Mouse (Mus musculus): ENCODE data around the gene Gm42417. TPM values are rescaled to one million over a fixed set of nuclear protein-coding genes. Genes with fewer than 3 reads are reported as not detected.

Gene Gm42417
- total and polyA plus RNA-seq, 2 experiments = not detected

DNA sequence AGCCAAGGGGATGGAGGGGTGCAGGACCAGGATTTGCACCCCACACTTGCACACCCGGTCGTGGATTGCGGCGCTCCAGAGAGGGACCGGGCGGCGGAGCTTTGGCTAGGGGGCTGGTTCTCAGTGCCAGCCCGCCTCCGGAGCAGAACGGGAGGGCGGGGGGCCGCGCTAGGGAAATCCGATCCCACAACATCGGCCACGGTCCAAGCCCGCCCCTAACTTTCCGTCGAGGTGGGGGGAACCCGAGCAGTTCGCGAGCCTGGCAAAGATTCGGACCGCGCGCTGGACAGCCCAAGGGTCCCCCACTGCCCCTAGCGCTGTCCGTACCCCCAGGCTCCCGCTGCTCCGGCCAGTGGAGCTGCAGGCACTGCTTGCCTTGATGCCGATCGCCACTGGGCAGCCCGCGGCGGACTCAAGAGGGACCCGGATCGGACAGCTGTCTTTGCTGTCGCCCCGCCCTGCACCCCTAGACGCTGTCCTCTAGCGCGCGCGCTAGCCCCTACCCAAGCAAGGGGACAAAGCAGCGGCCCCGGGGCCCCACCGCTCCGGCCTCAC is 18.3 kb upstream of the Gm42417 start:
- DNase-seq (ENCODE audit: extremely low read depth, low read depth, low spot score) = no peak
- peaks cover 5% of the 10 kb centered on the region; the same call in 1 of the 2 replicates for H3K4me1 ChIP-seq (ENCODE audit: control insufficient read depth, insufficient read depth, low read length)
- H3K4me3 ChIP-seq (ENCODE audit: insufficient read depth, low read depth, low read length) = peak overlapping the region; percentile 74
- H3K9ac ChIP-seq (ENCODE audit: low read depth, low read length) = peak overlapping the region; percentile 99
- no peaks in the 10 kb centered on the region for H3K79me2 ChIP-seq (ENCODE audit: control insufficient read depth, insufficient read depth, low read length)
- peak overlapping the region; percentile 72 for H3K27ac ChIP-seq (replicated peaks; ENCODE audit: insufficient read depth, low read depth, low read length)
- TF ChIP-seq POLR2A (IDR thresholded peaks at IDR 0.05; ENCODE audit: extremely low read depth, insufficient read depth, low read length) (0 out of 2 replicates have a peak, but pooled peaks have one; percentile 18), CTCF (IDR thresholded peaks at IDR 0.05; ENCODE audit: low read depth, low read length) (no peak)
- H3K36me3 ChIP-seq (ENCODE audit: control insufficient read depth, insufficient read depth, low read length) = no peaks in the 10 kb centered on the region
- WGBS = 1% methylated on average over 48 of the region's 48 CpGs
- no peaks in the 10 kb centered on the region for H3K27me3 ChIP-seq (ENCODE audit: control insufficient read depth, insufficient read depth, low read length)

DNA sequence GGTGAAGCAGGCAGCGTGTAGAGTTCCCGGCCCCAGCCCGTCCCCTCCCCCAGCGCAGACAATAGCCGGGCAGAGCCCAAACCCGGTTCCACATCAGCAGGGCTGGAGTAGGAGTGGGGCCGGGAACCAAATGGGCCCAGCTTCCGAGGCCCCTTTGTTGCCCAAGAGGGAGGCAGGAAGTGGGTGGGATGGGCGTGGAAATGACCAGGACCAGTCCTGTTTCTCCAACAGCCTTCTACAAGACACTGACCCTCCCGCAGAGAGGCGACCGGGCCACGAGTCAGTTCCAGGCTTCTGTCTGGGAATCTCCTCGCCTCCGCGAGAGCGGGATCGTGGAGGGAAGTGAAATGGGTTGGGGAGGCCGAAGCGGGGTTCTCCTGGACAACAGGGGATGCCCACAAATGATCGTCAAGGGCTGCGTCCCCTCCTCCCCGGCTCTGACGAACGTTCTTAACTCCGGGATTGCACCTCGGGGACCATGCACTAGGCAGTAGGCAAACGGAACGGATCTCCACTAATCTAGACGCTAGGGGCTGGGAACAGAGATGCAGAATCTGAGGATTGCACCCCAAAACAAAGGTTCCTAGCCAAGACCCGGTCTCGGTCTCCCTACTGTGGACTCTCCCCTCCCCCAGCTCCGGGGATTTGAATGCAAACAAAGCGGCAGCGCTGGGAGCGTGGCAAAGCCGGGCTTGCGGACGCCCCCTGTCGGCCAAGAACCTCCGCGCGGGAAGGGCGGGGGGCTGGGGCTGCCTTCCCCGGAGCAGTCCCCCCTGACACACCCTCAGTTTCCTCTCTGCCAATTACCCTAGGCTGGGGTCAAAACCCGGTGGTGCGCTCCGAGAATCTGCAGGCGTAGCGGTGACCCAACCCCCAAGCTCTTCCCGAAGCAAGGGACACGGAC is 17.6 kb upstream of the Gm42417 start:
- H3K36me3 ChIP-seq (ENCODE audit: control insufficient read depth, insufficient read depth, low read length) = no peaks in the 10 kb centered on the region
- no peaks in the 10 kb centered on the region for H3K27me3 ChIP-seq (ENCODE audit: control insufficient read depth, insufficient read depth, low read length)
- H3K79me2 ChIP-seq (ENCODE audit: control insufficient read depth, insufficient read depth, low read length) = no peaks in the 10 kb centered on the region
- WGBS = 2% methylated on average over 52 of the region's 52 CpGs
- H3K4me3 ChIP-seq (ENCODE audit: insufficient read depth, low read depth, low read length) = peak overlapping the region; percentile 74
- H3K9ac ChIP-seq (ENCODE audit: low read depth, low read length) = peak overlapping the region; percentile 99
- H3K27ac ChIP-seq (replicated peaks; ENCODE audit: insufficient read depth, low read depth, low read length) = peak overlapping the region; percentile 74
- peak; percentile 77 for TF ChIP-seq CTCF (IDR thresholded peaks at IDR 0.05; ENCODE audit: low read depth, low read length)
- TF ChIP-seq POLR2A (IDR thresholded peaks at IDR 0.05; ENCODE audit: extremely low read depth, insufficient read depth, low read length) = peak; percentile 77; the same call in 1 of the 2 replicates
- DNase-seq (ENCODE audit: extremely low read depth, low read depth, low spot score) = peak; percentile 55
- H3K4me1 ChIP-seq (ENCODE audit: control insufficient read depth, insufficient read depth, low read length) = peaks cover 5% of the 10 kb centered on the region; the same call in 1 of the 2 replicates

DNA sequence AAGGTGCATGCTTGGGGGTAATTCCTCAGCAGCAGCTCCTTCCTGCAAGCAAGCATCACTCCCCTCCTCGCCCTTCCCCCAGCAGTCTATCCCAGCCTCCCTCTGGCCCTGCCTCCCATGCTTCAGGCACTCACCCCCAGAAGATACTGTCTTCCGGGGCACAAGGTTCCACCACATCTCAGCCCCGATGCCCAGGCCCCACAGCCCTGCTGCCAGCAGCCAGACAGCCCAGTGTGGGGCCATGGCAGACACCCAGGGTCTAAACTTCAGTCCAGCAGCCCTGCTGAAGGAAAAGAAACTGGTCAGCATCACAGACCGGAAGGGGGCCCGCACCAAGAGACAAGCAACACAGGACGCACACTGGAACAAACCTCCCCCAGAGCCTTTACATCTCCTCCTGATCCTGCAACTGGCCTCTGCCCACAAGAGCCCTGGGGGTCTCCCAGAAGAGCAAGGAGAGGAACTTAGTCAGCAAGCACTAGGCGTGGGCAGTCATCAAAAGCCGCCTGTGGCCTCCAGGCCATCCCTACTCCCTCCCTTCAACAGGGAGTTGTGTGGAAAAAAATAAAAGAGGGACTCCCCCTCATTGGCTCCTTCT is 16.7 kb upstream of the Gm42417 start:
- Histone ChIP-seq H3K9ac (ENCODE audit: low read depth, low read length) (peak overlapping the region; percentile 99), H3K79me2 (ENCODE audit: control insufficient read depth, insufficient read depth, low read length) (no peaks in the 10 kb centered on the region), H3K4me1 (ENCODE audit: control insufficient read depth, insufficient read depth, low read length) (peaks cover 5% of the 10 kb centered on the region; the same call in 1 of the 2 replicates), H3K4me3 (ENCODE audit: insufficient read depth, low read depth, low read length) (peak overlapping the region; percentile 74), H3K36me3 (ENCODE audit: control insufficient read depth, insufficient read depth, low read length) (0 out of 2 replicates have a peak, but pooled peaks cover 2% of the 10 kb centered on the region), H3K27ac (replicated peaks; ENCODE audit: insufficient read depth, low read depth, low read length) (peak overlapping the region; percentile 73), H3K27me3 (ENCODE audit: control insufficient read depth, insufficient read depth, low read length) (no peaks in the 10 kb centered on the region)
- TF ChIP-seq CTCF (IDR thresholded peaks at IDR 0.05; ENCODE audit: low read depth, low read length) = no peak
- TF ChIP-seq POLR2A (IDR thresholded peaks at IDR 0.05; ENCODE audit: extremely low read depth, insufficient read depth, low read length) = no peak
- 66% methylated on average over 8 of the region's 8 CpGs for WGBS
- DNase-seq (ENCODE audit: extremely low read depth, low read depth, low spot score) = no peak

DNA sequence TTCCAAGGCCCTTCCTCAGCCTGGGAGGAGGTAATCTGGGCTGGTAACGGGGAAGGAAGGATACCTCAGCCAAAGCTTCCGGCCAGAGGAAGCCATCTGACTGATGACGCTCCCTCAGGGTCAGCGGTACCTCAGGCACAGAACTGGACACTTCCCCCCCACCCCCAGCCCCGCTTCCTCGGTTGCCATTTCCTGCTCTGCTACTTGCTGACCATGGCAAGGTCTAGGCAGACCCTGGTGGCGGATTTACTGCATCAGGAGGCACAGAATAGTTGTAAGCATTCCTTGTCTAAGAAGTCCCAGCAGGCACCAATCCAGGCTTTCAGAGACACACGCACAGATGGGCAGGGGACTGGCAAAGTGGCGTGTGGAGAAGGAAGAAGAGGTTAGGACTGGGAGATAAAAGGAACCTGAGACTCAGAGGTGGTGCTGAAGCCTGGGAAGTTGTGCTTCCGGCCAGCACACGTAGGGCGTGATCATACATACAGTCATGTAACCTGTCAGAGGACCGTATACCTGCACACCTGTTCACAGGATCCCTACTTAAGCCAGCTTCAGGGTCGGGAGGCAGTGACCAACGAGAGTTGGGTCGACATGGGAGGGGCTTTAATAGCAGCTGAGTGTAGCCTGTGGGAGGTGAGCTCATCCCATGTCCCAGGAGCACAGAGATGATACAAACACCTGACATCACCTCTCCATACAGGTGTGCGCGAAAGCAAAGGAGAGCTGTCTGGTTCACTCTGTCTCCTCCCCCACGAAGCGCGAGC is 15.6 kb upstream of the Gm42417 start:
- H3K4me1 ChIP-seq (ENCODE audit: control insufficient read depth, insufficient read depth, low read length) = peaks cover 5% of the 10 kb centered on the region; the same call in 1 of the 2 replicates
- 71% methylated on average over 21 of the region's 21 CpGs for WGBS
- H3K27ac ChIP-seq (replicated peaks; ENCODE audit: insufficient read depth, low read depth, low read length) = peak overlapping the region; percentile 42
- no peaks in the 10 kb centered on the region for H3K27me3 ChIP-seq (ENCODE audit: control insufficient read depth, insufficient read depth, low read length)
- H3K4me3 ChIP-seq (ENCODE audit: insufficient read depth, low read depth, low read length) = no peak overlapping the region; the same call in 1 of the 2 replicates
- H3K36me3 ChIP-seq (ENCODE audit: control insufficient read depth, insufficient read depth, low read length) = 0 out of 2 replicates have a peak, but pooled peaks cover 2% of the 10 kb centered on the region
- H3K79me2 ChIP-seq (ENCODE audit: control insufficient read depth, insufficient read depth, low read length) = no peaks in the 10 kb centered on the region
- DNase-seq (ENCODE audit: extremely low read depth, low read depth, low spot score) = no peak
- H3K9ac ChIP-seq (ENCODE audit: low read depth, low read length) = peak overlapping the region; percentile 24; the same call in 1 of the 2 replicates
- no peak for TF ChIP-seq CTCF (IDR thresholded peaks at IDR 0.05; ENCODE audit: low read depth, low read length)
- no peak for TF ChIP-seq POLR2A (IDR thresholded peaks at IDR 0.05; ENCODE audit: extremely low read depth, insufficient read depth, low read length)

- no peak for DNase-seq (ENCODE audit: extremely low read depth, low read depth, low spot score)
- H3K27ac ChIP-seq (replicated peaks; ENCODE audit: insufficient read depth, low read depth, low read length) = no peak overlapping the region
- no peak for TF ChIP-seq CTCF (IDR thresholded peaks at IDR 0.05; ENCODE audit: low read depth, low read length)
- TF ChIP-seq POLR2A (IDR thresholded peaks at IDR 0.05; ENCODE audit: extremely low read depth, insufficient read depth, low read length) = no peak
- no peaks in the 10 kb centered on the region for H3K79me2 ChIP-seq (ENCODE audit: control insufficient read depth, insufficient read depth, low read length)
- no peaks in the 10 kb centered on the region for H3K27me3 ChIP-seq (ENCODE audit: control insufficient read depth, insufficient read depth, low read length)
- no peak overlapping the region for H3K4me3 ChIP-seq (ENCODE audit: insufficient read depth, low read depth, low read length)
- 89% methylated on average over 16 of the region's 16 CpGs for WGBS
- peaks cover 5% of the 10 kb centered on the region; the same call in 1 of the 2 replicates for H3K4me1 ChIP-seq (ENCODE audit: control insufficient read depth, insufficient read depth, low read length)
- 0 out of 2 replicates have a peak, but pooled peaks cover 2% of the 10 kb centered on the region for H3K36me3 ChIP-seq (ENCODE audit: control insufficient read depth, insufficient read depth, low read length)
- no peak overlapping the region for H3K9ac ChIP-seq (ENCODE audit: low read depth, low read length)
These were observed 13.3 kb upstream of the Gm42417 start for GRCm38 (mm10) chr1:36552506-36552905.

Data from liver, adult 2 months (tissue).